Mouse (Mus musculus): ENCODE measurements around the gene Slc2a3. TPM values are rescaled to one million over a fixed set of nuclear protein-coding genes. Genes with fewer than 3 reads are reported as not detected.

Slc2a3 gene
- polyA plus RNA-seq (2014; fragmentation: Nextera tagmentation; extraction: Ambion mirVana): 40.1 and 51.6 TPM in 2 replicates

- DNase-seq (ENCODE audit: low spot score) (peak; percentile 52), ATAC-seq (ENCODE audit: low FRiP score) (peak; percentile 73)
- H3K27ac ChIP-seq: peak within 1 kb of the TSS; percentile 51
- under 1% methylated on average over 46 of the region's 46 CpGs for WGBS
- H3K4me1 ChIP-seq (replicated peaks; ENCODE audit: control insufficient read depth, insufficient read depth, low read length): peaks cover 11% of the 10 kb centered on the region; the same call in 1 of the 2 replicates
- peaks cover 17% of the 10 kb centered on the region for H3K27me3 ChIP-seq (ENCODE audit: control insufficient read depth, insufficient read depth, low read length)
- peak within 1 kb of the TSS; percentile 78 for H3K9ac ChIP-seq
- no peaks in the 10 kb centered on the region for H3K36me3 ChIP-seq (replicated peaks; ENCODE audit: control insufficient read depth, insufficient read depth)
- H3K9me3 ChIP-seq (ENCODE audit: control insufficient read depth, low read length): no peaks in the 10 kb centered on the region
- H3K4me3 ChIP-seq (replicated peaks; ENCODE audit: low read length): peak within 1 kb of the TSS; percentile 52
- peak within 1 kb of the TSS; percentile 79 for H3K4me2 ChIP-seq (replicated peaks)
These were observed at the start of gene Slc2a3 for GRCm38 (mm10) chr6:122801301-122801800. Slc2a3 (minus strand) TSS chr6:122801640.

DNA sequence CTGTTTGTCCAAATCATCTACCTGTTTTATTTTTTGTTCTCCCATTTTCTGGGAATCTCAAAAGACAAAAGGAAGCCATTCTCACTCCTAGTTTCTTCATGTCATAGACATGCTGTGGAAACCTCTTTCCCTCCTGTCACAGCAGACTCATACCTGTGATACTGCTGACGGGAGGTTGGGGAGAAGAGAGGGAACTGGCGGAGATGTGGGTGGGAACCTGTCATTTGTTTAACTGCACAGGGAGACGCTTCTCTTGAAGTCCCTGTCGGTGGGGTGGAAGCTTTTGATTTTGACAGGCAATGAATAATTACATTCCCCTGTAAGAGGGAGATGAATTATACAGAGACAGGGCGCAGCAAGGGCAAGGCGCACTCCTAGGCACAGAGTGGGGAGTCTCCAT, 42.3 kb upstream of the Slc2a3 start:
- DNase-seq (ENCODE audit: low spot score) (no peak), ATAC-seq (ENCODE audit: low FRiP score) (no peak)
- H3K36me3 ChIP-seq (replicated peaks; ENCODE audit: control insufficient read depth, insufficient read depth): peaks cover 64% of the 10 kb centered on the region
- H3K9me3 ChIP-seq (ENCODE audit: control insufficient read depth, low read length): no peaks in the 10 kb centered on the region
- no peaks in the 10 kb centered on the region for H3K4me1 ChIP-seq (replicated peaks; ENCODE audit: control insufficient read depth, insufficient read depth, low read length)
- no peaks in the 10 kb centered on the region for H3K27me3 ChIP-seq (ENCODE audit: control insufficient read depth, insufficient read depth, low read length)
- WGBS: 73% methylated on average over 6 of the region's 6 CpGs
- no peak overlapping the region for H3K4me3 ChIP-seq (replicated peaks; ENCODE audit: low read length)
- H3K27ac ChIP-seq: no peak overlapping the region
- H3K4me2 ChIP-seq (replicated peaks): no peak overlapping the region
- H3K9ac ChIP-seq: no peak overlapping the region

- Histone ChIP-seq H3K9ac (no peak overlapping the region), H3K4me2 (replicated peaks) (no peak overlapping the region), H3K27me3 (ENCODE audit: control insufficient read depth, insufficient read depth, low read length) (no peaks in the 10 kb centered on the region), H3K27ac (no peak overlapping the region), H3K4me3 (replicated peaks; ENCODE audit: low read length) (no peak overlapping the region), H3K9me3 (ENCODE audit: control insufficient read depth, low read length) (no peaks in the 10 kb centered on the region), H3K36me3 (replicated peaks; ENCODE audit: control insufficient read depth, insufficient read depth) (peaks cover 83% of the 10 kb centered on the region), H3K4me1 (replicated peaks; ENCODE audit: control insufficient read depth, insufficient read depth, low read length) (no peaks in the 10 kb centered on the region)
- no peak for ATAC-seq (ENCODE audit: low FRiP score)
- no peak for DNase-seq (ENCODE audit: low spot score)
- 84% methylated on average over 5 of the region's 5 CpGs for WGBS
These were observed 36.1 kb upstream of the Slc2a3 start for GRCm38 (mm10) chr6:122837539-122837938.

DNA sequence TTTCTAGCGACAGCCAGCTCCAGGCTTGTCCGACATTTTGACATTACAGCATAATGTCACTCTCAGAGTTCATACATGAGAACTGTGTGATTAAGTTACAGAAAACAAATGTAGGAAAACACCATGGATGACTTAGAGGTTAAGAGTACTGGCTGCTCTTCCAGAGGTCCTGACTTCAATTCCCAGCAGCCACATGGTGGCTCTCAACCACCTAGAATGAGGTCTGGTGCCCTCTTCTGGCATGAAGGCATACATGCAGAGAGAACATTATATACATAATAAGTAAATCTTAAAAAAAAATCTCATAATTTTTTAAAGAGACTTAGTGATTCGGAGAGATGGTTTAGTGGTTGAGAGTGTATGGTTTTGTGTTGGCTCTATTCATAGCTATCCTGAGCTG, 35.5 kb upstream of the Slc2a3 start:
- no peaks in the 10 kb centered on the region for H3K4me1 ChIP-seq (replicated peaks; ENCODE audit: control insufficient read depth, insufficient read depth, low read length)
- H3K27ac ChIP-seq: no peak overlapping the region
- peaks cover 87% of the 10 kb centered on the region for H3K36me3 ChIP-seq (replicated peaks; ENCODE audit: control insufficient read depth, insufficient read depth)
- H3K27me3 ChIP-seq (ENCODE audit: control insufficient read depth, insufficient read depth, low read length): no peaks in the 10 kb centered on the region
- H3K9ac ChIP-seq: no peak overlapping the region
- no peak overlapping the region for H3K4me2 ChIP-seq (replicated peaks)
- no peak overlapping the region for H3K4me3 ChIP-seq (replicated peaks; ENCODE audit: low read length)
- 92% methylated on average over 3 of the region's 3 CpGs for WGBS
- no peaks in the 10 kb centered on the region for H3K9me3 ChIP-seq (ENCODE audit: control insufficient read depth, low read length)
- DNase-seq (ENCODE audit: low spot score): no peak
- ATAC-seq (ENCODE audit: low FRiP score): no peak

- WGBS: 66% methylated on average over 4 of the region's 4 CpGs
- Histone ChIP-seq H3K27ac (no peak overlapping the region), H3K36me3 (replicated peaks; ENCODE audit: control insufficient read depth, insufficient read depth) (peaks cover 71% of the 10 kb centered on the region), H3K4me2 (replicated peaks) (no peak overlapping the region), H3K27me3 (ENCODE audit: control insufficient read depth, insufficient read depth, low read length) (no peaks in the 10 kb centered on the region), H3K4me3 (replicated peaks; ENCODE audit: low read length) (no peak overlapping the region), H3K9ac (no peak overlapping the region), H3K9me3 (ENCODE audit: control insufficient read depth, low read length) (no peaks in the 10 kb centered on the region), H3K4me1 (replicated peaks; ENCODE audit: control insufficient read depth, insufficient read depth, low read length) (no peaks in the 10 kb centered on the region)
- DNase-seq (ENCODE audit: low spot score) (no peak), ATAC-seq (ENCODE audit: low FRiP score) (no peak)
These were observed 32.9 kb upstream of the Slc2a3 start for GRCm38 (mm10) chr6:122834365-122834764.

DNA sequence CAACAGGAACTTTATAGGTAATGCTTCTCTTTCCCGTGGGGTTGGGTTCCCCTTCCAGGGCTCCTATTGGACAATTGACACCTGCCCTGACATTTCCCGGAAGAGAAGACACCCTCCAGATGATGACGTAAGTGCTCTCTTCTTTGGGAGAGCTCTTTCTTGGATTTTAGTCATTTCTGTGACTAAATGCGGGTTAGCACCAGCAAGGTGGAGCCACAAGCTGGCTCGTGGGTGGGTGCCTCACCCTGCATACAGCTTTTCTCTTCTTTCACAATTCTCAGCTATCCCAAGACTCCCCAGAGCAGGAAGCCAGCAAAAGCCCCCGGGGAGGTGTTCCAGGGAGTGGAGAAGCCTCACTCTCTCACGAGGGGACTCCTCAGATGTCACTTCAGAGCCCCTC, 31.4 kb upstream of the Slc2a3 start:
- Histone ChIP-seq H3K4me1 (replicated peaks; ENCODE audit: control insufficient read depth, insufficient read depth, low read length) (no peaks in the 10 kb centered on the region), H3K4me2 (replicated peaks) (no peak overlapping the region), H3K36me3 (replicated peaks; ENCODE audit: control insufficient read depth, insufficient read depth) (peaks cover 63% of the 10 kb centered on the region), H3K27me3 (ENCODE audit: control insufficient read depth, insufficient read depth, low read length) (no peaks in the 10 kb centered on the region), H3K27ac (no peak overlapping the region), H3K4me3 (replicated peaks; ENCODE audit: low read length) (no peak overlapping the region), H3K9me3 (ENCODE audit: control insufficient read depth, low read length) (no peaks in the 10 kb centered on the region), H3K9ac (no peak overlapping the region)
- 89% methylated on average over 7 of the region's 7 CpGs for WGBS
- ATAC-seq (ENCODE audit: low FRiP score): no peak
- DNase-seq (ENCODE audit: low spot score): no peak

- Histone ChIP-seq H3K9ac (no peak overlapping the region), H3K36me3 (replicated peaks; ENCODE audit: control insufficient read depth, insufficient read depth) (peaks cover 27% of the 10 kb centered on the region), H3K9me3 (ENCODE audit: control insufficient read depth, low read length) (no peaks in the 10 kb centered on the region), H3K4me2 (replicated peaks) (no peak overlapping the region), H3K27me3 (ENCODE audit: control insufficient read depth, insufficient read depth, low read length) (no peaks in the 10 kb centered on the region), H3K27ac (no peak overlapping the region), H3K4me1 (replicated peaks; ENCODE audit: control insufficient read depth, insufficient read depth, low read length) (peaks cover 17% of the 10 kb centered on the region), H3K4me3 (replicated peaks; ENCODE audit: low read length) (no peak overlapping the region)
- no peak for ATAC-seq (ENCODE audit: low FRiP score)
- 42% methylated on average over 13 of the region's 13 CpGs for WGBS
- no peak for DNase-seq (ENCODE audit: low spot score)
These were observed 26.6 kb upstream of the Slc2a3 start for GRCm38 (mm10) chr6:122828086-122828485.

DNA sequence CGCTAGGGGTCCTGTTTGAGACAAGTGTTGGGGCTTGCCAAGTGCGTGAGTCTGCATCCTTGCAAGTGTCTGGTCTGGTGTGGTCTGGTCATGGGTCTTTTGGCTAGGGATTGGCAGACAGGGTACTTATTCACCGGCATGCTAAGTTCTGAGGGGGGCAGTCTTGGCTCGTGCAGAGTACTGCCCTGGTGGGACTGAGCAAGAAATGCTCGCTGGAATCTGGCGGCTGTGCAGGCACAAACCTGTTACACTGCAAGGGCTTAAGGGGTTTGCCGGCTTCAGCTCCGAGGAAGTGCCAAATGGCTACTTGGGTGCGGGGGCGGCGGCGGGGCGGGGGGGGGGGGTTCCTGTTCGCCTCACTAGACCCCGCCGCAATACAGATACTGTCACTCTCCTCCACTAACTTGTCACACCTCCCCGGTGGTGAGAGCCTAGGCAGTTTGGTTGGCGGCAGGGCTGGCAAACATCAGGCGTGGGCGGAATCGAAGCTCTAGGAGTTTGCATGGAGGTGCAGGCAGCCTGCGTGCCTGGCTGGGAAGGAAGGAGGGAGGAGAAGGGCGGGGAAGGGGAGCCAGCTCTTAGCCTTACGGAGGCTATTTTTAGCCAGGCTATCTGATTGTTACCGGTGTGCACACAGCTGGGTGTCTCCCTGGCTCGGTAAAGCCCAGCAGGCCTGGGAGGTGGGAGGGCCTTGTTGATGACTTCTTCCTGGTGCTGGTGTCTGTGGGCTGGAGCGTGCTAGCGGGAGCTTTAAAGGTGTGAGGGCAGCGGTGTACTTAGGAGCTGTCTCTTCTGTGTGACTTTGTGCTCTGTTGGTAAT, 24.7 kb upstream of the Slc2a3 start:
- H3K4me2 ChIP-seq (replicated peaks): peak overlapping the region; percentile 70
- H3K36me3 ChIP-seq (replicated peaks; ENCODE audit: control insufficient read depth, insufficient read depth): peaks cover 15% of the 10 kb centered on the region
- H3K4me3 ChIP-seq (replicated peaks; ENCODE audit: low read length): peak overlapping the region; percentile 31
- H3K27me3 ChIP-seq (ENCODE audit: control insufficient read depth, insufficient read depth, low read length): no peaks in the 10 kb centered on the region
- ATAC-seq (ENCODE audit: low FRiP score) (peak; percentile 64; the same call in 1 of the 2 replicates), DNase-seq (ENCODE audit: low spot score) (peak; percentile 55)
- no peaks in the 10 kb centered on the region for H3K9me3 ChIP-seq (ENCODE audit: control insufficient read depth, low read length)
- WGBS: 6% methylated on average over 25 of the region's 29 CpGs
- peaks cover 31% of the 10 kb centered on the region for H3K4me1 ChIP-seq (replicated peaks; ENCODE audit: control insufficient read depth, insufficient read depth, low read length)
- peak overlapping the region; percentile 61 for H3K9ac ChIP-seq
- H3K27ac ChIP-seq: 0 out of 2 replicates have a peak overlapping the region, but pooled peaks have one; percentile 20

DNA sequence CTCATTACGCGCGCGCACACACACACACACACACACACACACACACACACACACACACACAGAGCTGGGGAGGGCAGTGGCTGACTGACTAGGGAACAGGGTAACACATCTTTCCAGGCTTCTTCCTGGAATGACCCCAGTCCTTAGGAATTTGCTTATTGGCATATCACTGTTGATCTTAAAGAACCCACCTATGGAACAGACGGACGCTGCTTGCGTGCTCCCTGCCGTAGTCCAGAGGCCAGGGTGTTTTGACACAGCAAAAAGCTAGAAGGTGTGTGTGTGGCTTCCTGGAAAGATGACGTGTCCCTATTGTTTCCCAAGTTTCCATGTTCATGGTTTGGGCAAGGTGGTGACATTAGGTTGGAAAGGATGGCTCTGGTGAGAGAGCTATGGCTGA, 23.7 kb upstream of the Slc2a3 start:
- peak overlapping the region; percentile 70; the same call in 1 of the 2 replicates for H3K4me2 ChIP-seq (replicated peaks)
- DNase-seq (ENCODE audit: low spot score) (no peak), ATAC-seq (ENCODE audit: low FRiP score) (no peak)
- no peak overlapping the region for H3K9ac ChIP-seq
- peaks cover 41% of the 10 kb centered on the region for H3K4me1 ChIP-seq (replicated peaks; ENCODE audit: control insufficient read depth, insufficient read depth, low read length)
- no peaks in the 10 kb centered on the region for H3K9me3 ChIP-seq (ENCODE audit: control insufficient read depth, low read length)
- H3K4me3 ChIP-seq (replicated peaks; ENCODE audit: low read length): no peak overlapping the region
- H3K27ac ChIP-seq: no peak overlapping the region
- 88% methylated on average over 9 of the region's 9 CpGs for WGBS
- no peaks in the 10 kb centered on the region for H3K27me3 ChIP-seq (ENCODE audit: control insufficient read depth, insufficient read depth, low read length)
- H3K36me3 ChIP-seq (replicated peaks; ENCODE audit: control insufficient read depth, insufficient read depth): peaks cover 15% of the 10 kb centered on the region

Measured in hindbrain, embryonic 14.5 days (tissue).